Mouse (Mus musculus): ENCODE results near the gene Cped1.
"Not testable (repeated sequence)": the region's sequence is repeated elsewhere in the genome, so short reads cannot be mapped to it uniquely, and the experiment has no call there.

Gene Cped1

DNA sequence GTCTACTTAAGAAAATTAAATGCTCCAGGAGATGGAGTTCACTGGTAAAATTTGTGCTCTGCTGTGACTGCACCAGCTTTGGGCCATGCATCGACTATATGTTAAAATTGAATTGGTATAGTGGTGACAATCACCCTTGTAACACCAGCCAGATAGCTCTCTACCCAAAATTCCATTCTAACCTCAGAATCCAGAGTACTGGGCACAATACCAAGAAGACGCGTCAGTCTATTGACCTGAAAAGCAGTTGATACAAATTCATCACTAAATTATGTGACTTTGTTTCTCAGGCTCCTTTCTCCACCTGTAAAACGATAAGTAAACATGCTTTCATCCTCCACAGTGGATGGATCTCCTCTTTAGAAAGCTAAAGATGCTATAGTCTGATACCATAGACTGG, 238.6 kb downstream of the Cped1 start:
- no peak for DNase-seq (ENCODE audit: extremely low spot score)

DNA sequence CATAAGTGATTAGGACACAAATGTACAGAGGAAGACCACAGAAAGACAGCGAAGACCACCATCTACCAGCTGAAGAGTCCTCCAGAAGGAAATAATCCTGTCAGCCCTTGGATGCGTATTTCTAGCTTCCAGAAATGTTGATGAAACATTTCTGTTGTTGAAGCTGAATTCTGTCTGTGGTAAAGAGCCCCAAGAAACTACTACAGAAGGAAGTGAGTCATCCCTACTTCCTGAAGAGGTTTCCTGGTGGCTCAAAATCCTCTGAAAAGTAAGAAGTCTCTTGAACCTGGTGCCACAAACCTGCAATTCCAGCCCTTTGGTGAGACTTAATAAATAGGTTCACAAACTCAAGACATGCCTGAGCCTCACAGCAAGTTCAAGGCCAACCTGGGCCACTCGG, 245.5 kb downstream of the Cped1 start:
- no peak for DNase-seq (ENCODE audit: extremely low spot score)

DNA sequence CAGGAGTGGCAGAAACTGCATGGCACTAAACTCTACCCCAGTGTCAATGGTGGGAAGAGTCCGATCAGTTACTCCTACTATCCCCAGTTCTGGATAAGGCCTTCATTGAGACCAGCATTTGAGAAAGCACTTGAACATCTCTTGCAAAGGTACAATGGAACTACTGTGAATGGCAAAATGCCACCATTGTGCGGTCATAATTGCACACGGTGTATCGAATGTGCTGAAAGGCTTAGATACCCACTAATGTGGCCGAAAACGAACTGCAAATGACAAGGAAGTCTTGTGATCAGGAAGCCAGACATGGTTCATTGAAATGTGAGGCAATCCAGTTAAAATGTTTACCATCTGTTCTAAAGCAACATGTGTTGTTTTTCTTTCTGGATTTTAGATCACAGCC, 247.8 kb downstream of the Cped1 start:
- peak; percentile 5 for DNase-seq (ENCODE audit: extremely low spot score)

DNA sequence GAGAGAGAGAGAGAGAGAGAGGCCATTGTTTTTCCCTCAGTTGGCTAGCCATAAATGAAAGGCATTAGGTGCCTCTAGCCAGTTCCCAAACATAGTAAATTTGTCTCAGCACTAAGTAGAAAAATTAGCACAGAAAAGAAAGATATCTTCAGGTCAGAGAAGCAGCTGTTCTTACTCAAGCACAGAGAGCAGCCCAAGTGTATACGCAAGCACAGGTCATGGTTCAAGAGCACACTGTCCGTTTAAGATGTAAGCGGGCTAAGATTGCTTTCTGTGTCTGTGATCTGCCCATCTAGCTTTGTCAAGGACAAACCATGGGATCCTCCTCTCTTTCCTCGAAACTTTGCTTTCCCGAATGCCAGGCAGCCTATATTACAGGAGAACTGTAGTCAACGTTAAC, 249.4 kb downstream of the Cped1 start:
- DNase-seq (ENCODE audit: extremely low spot score): no peak

DNA sequence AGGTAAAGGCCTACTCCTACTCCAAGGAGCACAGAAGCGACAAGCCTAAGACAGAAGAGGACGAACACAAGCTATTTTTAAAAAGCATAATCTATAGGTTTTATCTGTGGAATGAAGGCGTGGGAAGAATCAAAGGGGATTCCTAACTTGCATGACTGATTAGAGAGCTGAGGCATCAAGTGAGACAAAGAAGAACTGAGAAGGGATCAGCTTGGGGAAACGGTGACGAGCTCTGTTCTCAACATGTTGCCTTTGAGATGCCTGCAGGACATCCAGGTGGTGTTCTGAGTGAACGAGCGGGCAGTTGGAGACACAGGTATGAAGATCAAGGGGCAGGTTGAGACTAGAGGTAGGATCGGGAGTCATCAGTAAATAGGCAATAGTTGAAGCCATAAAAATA, 257.6 kb downstream of the Cped1 start:
- no peak for DNase-seq (ENCODE audit: extremely low spot score)

DNA sequence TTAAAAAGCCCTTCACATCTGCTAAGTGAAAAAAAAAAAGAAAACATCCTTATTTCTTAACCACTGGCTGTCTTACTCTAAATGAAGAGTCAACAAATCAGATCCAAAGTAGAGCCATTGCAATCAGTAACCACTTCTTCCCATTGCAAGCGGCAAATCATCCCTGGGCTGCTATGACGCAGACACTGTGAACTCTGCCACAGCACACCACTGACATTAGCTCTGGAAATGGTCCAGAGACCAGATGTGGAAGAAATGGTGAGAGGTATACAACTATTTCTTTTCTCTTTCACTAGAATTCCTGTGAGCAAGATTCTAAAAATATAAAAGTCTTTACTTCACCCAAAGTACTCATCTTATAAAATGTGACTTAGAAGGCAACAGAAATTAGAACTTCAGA, 261.0 kb downstream of the Cped1 start:
- no peak for DNase-seq (ENCODE audit: extremely low spot score)

DNA sequence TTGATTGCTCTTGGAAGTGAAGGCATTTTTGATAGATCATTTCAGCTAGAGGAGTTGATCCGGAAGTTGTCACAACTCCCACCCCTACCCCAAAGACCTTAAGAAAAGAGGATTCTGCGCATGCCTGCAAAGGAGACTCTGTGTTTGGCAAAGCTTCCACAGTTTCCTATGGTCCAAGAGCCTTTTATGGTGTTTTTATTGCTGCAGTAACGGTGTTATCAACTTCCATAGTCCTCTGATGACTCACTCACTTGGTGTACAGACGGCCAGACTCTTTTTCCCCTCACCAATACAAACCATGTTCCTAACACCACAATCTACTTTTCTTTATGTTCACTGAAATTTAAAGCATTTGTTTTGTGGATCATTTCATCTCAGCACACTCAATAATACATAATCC, 273.1 kb downstream of the Cped1 start:
- no peak for DNase-seq (ENCODE audit: extremely low spot score)

DNA sequence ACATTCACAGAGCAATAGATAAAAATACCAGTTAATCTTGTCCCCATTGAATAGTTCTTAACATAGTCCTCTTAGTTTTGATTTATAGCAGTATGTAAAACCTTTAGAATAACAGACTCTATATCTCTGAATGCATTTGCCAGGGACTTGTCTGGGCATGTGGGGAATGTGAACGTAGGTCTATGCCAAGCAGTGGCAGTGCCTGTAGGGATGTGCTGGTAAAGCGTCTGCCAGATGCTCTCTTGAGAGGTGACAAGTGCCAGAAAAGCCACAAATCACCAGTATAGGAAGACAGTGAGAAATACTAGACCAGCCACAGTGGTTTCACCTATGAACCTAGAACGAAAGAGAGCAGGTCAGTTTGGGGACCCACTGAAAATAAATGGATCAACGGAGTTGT, 276.8 kb downstream of the Cped1 start:
- no peak for DNase-seq (ENCODE audit: extremely low spot score)

DNA sequence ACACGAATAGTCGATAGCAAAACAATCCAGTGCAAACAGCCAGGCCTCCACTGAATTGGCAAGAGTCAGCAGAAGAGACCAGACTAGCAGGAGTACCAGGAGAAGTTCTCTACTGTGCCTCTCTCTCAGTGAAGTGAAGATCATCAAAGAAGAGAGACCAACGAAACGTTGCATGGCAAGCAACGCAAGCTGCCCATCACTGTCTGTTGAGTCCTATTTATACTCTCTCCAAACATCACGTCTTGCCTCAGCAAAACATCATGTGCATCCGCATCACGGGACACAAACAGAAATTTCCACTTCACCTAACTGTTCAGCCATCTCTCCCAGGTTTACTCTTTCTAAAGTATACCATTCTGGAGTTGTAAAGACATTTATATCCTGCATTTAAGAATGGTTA, 278.4 kb downstream of the Cped1 start:
- DNase-seq (ENCODE audit: extremely low spot score): not testable (repeated sequence)

DNA sequence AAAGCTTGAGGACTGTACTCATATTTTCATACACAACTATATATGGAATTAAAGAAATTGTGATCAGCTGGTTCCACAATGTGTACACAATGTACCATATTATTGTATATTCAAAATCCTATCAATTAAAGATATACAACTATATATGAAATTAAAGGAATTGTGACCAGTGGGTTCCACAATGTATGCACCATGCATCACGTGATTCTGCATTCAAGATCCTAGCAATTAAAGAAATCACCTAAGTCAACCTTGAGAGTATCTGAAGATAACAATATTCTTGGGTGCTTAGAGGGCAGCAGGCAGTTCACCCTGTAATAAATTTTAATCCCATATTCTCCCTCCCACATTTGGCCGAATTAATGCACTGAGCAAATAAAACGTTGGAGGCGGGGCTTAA, 280.3 kb downstream of the Cped1 start:
- DNase-seq (ENCODE audit: extremely low spot score): no peak

DNA sequence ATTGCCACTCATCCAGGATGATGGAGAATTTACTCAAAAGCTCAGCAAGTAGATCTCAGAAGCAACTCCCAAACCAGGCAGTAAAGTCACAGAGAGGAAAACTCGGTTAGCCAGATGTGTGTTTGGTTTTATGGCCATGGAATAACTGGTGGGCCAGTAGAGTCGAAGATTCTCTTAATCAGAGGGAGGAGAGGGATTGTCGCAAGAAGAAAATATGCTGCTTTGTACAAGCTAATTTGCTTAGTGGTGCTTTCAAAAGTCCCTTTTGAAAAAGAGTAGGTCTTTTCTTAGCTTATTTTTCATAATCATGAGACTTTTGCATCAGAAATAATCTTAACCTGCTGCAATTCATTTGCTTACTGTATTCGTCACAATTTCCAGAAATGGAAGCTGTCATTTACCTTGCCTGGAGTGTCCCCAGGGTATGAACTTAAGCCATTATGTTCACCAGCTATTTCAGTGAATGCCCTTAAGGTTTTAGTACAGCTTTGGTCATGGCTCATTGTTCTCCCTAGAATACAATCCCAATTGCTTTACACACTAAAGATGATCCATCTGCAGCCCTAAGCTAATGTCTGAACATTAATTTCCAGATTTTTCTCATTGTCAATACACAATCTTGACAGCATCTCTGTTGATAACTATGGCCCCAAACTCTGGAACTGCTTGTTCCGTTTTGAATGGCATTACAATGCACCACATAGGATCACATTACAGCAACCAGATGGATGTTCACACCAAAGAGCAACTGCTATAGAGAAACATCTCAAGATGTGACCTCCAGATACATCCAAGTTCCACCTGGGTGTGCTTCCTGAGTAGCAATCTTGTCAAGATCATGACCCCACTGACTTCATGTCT, 282.3 kb downstream of the Cped1 start:
- DNase-seq (ENCODE audit: extremely low spot score): no peak

DNA sequence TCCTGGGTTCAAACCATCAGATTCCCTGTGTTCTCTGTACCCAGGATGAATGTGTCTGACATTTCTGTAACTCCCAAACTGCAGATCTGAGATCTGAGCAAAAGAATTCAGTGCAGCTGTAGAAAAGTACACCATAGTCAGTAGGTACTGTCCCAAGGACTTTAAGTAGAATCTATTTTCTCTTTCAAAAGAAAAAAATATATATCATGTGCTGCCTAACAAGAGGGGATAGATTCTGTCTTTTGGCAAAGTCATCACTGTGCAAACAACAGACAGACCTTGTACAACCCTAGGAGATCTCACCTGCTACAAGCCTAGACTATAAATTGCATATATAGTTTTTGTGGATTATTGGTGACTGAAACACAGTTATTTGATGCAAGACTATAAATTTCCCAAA, 283.0 kb downstream of the Cped1 start:
- DNase-seq (ENCODE audit: extremely low spot score): no peak

DNA sequence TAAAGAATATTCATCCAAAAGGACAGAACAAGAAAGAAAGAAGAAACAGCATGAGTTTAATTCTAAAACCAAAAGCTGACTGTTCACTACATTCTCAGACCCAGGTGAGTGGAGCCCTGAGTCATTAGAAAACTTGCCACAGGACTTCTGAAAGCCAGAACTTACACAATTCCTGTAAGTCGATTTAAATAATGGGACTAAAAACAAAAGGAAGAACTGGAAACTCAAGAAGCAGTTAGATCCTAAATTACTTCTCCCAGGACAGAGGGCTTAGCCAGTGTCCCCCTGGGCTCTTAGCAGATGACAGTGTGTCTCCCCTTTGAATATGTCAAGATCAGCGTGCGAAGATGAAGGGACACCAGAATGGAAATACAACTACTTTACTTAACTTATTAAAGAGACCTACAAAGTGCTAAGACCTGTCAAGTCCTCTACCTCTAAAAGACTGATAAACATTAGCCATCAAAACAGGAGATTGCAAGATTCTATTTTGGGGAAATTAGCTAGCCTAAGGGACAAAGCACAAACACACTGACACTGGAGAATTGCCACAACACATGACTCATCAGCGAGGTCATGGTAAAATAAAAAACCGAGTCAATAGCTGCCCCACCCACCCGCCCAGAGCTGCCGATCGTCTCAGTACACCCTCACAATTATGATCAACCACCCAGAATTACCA, 284.3 kb downstream of the Cped1 start:
- no peak for DNase-seq (ENCODE audit: extremely low spot score)

DNA sequence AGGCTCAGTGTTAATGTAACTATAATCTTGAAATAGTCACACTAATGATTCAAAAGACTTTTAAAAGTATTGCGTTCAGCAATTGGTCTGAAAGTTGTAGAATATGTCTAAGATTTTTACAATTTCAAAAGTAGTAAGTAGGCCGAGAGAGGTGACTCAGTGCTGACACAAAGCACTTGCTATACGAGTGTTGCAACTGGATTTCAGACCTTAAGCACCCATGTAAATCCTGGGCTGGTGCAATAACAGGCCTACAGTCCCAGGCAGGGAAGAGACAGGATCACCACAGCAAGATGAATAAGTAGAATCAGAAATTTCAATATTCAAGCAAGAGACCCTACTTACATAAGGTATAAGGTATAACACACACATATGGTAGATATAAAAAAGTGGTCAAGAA, 292.2 kb downstream of the Cped1 start:
- no peak for DNase-seq (ENCODE audit: extremely low spot score)

DNA sequence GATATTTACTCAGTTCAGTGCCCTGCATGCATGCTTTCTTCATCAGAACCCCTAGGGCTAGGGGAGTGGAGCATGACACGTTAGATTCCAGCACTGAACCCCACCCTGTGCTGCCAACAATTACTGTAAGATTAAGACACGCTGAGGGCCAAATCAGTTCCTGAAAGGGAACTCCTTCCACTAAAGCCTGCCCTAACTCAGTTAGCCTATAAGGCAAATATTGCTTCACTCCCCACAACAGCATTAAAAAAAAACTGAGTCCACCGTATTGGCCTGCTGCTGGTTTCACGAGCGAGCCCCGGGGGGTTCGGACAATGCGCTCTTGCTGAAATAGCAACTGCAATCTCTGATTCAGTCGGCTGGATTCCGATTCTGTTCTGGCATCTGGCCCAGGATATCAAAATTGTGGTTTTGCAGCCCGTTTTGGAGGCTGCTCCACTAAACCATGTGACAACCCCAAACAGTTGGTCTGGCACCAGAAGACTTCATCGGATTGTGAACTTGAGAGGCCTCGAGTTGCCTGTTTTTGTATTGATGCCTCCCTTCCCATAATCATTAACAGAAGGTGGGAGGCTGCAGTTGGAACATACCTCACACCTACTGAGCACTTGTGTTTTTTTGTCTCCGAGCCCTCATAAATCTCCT, 294.6 kb downstream of the Cped1 start:
- no peak for DNase-seq (ENCODE audit: extremely low spot score)

DNA sequence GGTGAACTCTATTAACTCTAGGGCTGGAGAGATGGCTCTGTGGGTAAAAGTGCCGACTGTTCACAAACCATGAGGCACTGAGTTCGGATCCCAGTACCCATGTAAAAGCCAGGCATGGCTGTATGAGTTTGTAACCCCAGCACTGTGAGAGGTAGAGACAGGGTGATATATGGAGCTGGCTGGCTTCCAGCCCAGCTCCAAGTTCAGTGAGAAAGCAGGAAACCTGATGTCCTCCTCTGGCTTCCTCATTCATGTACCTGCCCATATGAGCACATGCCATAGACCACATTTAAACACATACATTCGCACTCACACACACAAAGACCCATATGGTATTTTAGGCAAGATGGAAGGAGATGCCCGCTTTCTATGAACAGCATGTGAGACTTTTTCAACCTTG, 296.7 kb downstream of the Cped1 start:
- no peak for DNase-seq (ENCODE audit: extremely low spot score)

DNA sequence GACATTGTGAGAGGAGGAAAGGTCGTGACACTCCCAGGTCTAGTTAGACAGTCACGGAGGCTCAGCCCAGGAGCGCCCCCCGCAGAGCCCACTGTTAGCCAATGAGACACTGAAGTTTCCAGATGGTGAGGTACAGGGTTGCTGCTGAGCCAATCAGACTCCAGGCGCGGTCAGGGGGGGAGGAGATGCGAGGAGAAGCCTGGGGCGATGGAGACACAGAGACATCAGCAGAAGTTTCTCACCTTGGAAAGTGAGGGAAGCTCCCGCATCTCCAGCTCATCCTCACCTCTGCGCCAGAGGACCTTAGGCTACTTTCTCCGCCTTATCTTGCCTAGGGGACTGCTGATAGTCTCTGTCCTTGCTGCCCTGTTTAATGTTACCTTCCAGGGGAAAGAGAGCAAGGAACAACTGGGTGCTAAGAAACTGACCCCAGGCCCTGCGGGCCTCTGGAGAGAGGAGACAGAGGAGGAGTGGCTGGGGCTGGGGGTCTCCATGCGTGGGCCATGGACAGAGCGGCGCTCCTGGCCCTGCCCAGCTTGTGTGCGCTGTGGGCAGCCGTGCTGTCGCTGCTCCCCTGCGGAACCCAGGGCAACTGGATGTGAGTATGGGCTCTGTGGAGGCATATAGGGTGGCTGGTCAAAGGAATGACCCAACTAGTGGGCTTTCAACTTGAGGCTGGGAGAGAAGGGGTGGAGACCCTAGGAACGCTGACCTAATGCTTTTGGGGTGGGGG, 302.5 kb downstream of the Cped1 start, which contains the start of gene Wnt16:
Gene Wnt16 (plus strand): TSS at position 224 of the 733 bp plus-strand sequence.
- DNase-seq (ENCODE audit: extremely low spot score): peak; percentile 62

DNA sequence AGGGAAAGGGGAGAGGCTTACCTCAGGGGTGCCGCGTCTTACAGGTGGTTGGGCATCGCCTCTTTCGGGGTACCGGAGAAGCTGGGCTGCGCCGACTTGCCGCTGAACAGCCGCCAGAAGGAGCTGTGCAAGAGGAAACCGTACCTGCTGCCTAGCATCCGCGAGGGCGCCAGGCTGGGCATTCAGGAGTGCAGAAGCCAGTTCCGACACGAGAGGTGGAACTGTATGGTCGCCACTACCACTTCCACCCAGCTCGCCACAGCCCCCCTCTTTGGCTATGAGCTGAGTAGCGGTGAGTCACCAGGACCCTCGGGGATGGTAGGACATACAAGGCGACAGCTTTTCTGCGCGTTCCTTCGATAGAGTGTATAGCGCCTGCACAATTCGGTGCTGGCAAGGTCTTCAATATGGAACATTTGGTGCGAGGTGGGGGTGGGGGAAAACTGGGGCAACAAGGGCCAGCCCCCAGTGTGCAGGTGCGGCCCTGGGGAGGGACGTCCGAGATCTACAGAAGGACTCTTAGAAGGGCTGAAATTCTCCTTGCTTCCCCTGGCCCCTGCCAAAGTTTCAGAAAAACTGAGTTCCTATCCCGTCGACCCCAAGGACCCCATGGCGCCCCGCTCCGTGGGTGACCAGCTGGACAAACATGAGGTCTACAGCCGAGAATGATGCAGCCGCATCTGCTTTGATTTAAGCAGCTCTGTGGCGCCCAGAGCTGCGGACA, 303.2 kb downstream of the Cped1 start:
- DNase-seq (ENCODE audit: extremely low spot score): peak; percentile 50

DNA sequence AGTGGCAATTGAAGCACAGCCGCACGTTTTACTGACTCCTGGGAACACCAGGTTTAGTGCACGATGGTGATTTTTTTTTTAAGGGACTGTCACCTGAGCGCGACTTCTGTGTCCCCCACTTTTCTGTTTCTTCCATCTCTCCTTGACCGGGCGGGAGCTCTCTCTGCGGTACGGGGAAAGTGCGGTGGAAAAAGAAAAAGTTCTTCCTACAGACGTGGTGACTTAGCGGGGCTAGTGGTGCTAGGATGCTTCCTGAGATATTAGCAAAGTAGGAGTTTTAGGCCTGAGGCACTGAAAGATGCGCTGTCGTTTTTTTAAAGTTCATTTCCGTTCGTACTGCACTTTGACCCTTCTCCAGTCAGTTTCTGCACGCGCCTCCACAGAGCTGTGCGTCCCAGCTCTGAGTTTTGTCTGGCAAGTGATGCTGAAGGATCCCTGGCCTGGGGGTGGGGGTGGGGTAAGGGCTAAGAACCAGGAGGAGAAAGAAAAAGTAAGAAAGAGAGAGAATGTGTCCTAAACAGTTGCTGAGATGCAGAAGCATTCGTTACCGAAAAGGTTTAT, 303.8 kb downstream of the Cped1 start:
- peak; percentile 44 for DNase-seq (ENCODE audit: extremely low spot score)

DNA sequence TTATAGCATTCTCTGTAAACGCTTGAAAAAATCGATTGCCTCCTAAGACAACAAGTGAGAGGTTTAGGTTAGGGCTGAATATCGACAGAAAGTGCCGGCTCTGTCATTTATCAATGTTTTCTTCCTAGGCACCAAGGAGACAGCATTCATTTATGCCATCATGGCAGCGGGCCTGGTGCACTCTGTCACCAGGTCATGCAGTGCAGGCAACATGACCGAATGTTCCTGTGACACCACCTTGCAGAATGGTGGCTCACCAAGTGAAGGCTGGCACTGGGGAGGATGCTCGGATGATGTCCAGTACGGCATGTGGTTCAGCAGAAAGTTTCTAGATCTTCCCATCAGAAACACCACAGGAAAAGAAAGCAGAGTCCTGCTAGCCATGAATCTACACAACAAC, 305.1 kb downstream of the Cped1 start:
- DNase-seq (ENCODE audit: extremely low spot score): no peak

DNA sequence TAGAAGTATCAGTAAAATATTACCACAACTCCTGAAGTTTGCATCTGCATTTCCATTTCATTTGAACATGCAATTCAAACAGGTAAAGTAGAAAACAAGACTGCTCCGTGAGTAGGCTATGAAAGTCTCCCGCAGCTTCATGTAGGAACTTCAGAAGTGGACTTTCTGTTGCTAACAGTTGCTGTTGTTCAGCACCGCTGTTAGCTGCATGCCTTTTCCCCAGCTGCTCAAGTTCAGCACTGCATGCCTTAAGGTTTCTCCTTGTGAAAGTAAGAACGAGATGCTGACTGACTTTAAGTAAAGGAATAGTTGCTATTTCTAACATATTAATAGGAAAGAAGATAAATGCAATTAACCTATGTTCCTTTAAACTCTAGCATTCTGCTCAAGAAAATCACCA, 306.3 kb downstream of the Cped1 start:
- no peak for DNase-seq (ENCODE audit: extremely low spot score)

Measured in embryo, embryonic 9.5 days (tissue).